Mouse (Mus musculus): ENCODE measurements at regions not wholly inside any gene's neighbourhood (a gene's known extent, or its start where the extent isn't known, plus 50 kb on each side); places are given as distances from the start of the nearest gene placed in this dataset.

DNA sequence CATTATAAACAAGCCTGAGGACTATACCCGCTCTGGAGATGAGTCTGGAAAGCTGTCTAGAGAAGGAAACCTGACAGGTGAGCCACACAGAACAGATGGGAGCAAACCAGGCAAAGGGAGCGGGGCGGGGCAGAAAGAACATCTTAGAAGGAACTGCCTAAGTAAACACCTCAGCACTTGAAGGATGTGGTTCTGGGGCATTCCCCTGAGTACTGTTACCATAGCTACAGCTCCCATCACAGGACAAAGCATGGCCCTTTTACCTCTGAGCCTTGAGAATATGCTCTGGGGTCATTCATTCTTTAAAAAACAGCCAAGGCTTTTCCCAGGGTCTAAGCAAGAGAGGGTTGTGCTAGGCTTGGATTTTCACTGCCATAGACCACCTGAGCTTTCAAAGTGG, 127.6 kb downstream of the Rpap3 start:
- no peak for DNase-seq (ENCODE audit: extremely low spot score, low spot score)

DNA sequence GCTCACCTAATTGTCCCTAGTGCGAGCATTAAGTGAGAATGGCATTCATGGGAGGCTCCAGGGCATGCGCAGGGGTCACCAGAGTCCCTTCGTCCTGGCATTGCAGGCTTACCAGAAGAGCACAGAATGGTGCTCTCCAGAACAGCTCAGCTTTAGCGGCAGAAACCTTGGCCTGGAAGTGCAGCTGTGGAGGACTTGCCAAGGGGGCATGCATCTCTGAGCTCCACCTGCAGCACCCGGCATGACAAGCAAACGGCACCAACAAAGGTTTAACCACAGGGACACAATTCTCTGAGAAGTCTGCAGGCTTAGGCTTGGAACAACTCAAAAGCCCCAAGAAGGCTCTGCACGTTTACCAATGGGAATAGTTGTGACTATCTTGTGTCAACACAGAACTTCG, 128.4 kb downstream of the Rpap3 start:
- DNase-seq (ENCODE audit: extremely low spot score, low spot score) = no peak

DNA sequence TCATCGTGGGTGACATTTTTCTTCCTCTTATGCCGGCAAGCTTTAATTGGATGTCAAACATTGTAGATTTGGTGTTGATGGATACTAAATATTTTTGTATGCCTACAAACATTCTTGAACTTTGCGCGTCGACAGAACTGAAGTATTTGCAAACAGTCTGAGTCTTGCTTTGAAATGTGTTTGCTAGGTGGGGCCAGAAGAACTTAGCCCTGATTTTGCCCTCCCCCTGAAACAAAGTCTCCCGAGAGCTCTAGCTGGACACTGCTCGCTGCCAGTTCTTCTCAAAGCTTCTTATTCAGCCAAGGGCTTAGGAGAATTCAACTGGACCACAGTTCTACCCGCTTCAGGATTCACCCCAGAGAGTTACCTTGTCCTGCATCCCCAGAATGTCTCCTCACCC, 133.0 kb downstream of the Rpap3 start:
- no peak for DNase-seq (ENCODE audit: extremely low spot score, low spot score)

DNA sequence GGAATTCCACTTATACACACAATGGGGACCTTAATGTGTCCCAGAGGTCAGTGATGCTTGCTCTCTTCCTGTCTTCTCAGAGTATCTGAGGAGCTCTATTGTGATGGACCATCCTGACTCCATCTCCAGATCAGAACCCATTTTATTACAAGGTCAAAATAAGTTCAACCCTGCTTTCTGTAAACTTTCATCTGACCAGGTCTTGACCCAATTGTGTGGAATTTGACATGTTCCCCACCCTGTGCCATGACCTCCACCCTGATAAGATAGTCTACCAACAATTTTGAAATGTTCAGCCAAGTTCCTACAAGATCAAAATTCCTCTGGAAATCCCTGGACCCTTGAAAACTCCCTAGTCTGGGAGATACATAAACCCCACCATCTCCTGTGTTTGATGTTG, 133.7 kb downstream of the Rpap3 start:
- DNase-seq (ENCODE audit: extremely low spot score, low spot score) = no peak

DNA sequence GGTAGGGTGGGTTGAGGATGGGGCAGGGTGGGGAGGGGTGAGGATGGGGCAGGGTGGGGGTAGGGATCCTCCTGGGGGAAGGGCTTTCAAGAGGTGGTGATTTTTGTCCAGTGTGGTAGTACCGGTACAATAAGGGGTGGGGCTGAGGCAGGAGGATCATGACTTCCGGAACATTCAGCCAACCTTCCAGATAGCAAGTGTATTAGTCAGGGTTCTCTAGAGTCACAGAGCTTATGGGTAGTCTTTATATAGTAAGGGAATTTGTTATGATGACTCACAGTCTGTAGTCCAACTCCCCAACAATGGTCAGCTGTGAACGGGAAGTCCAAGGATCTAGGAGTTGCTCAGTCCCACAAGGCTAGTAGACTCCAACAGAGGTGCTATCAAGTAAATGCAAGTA, 145.5 kb downstream of the Rpap3 start:
- no peak for DNase-seq (ENCODE audit: extremely low spot score, low spot score)

DNA sequence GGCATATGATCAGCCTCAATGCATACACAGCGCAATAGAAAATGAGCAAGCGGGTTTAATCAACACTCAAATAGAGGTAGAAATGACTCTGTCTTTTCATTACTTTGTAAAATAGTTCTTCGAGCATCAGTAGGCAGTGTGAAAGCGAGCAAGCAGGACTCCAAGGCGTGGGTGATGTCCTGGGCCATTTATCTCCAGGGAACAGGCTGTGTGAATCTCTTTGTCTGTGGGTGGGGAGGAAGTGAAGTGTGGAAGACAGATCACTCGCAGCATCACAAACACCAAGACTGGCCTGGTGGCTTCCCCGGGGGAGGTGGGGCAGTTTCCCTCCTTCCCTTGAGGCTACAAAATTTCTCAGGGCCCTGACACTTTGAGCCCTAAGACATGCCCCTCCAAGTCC, 146.9 kb downstream of the Rpap3 start:
- no peak for DNase-seq (ENCODE audit: extremely low spot score, low spot score)

DNA sequence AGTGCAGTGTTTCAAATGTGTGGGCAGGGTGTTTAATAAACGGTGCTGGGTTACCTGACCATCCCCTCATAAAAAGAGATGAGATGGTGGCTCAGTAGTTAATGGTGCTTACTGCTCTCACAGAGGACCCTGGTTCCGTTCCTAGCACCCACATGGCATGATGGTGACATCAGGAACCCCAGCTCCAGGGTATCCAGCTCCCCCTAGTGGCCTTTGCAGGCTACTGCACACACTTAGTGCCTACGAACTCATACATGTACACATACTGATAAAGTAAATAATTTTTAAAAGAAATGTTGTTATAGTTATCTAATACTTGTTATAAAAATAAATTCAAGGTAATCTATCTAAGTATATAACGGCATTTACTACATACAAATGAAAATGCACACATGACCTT, 157.3 kb downstream of the Rpap3 start:
- DNase-seq (ENCODE audit: extremely low spot score, low spot score) = no peak

DNA sequence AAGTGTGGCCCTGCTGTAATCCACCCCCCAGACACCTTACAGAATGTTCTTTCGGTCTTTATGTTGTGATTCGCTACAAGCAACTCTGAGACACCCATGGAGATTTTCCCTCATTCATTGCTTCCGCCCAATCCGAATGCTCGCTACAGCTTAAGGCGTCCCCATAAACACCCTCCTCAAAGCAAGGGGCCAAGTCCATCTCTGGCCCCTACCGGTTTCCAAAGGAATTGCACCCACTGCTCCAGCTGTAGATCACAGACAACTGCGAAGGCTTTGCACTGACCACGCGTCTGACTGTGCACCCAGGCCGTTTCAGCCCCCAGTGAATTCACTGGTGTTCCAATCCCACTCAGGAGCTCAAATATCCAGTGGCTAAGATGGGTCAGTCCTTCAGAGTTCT, 160.6 kb downstream of the Rpap3 start:
- no peak for DNase-seq (ENCODE audit: extremely low spot score, low spot score)

DNA sequence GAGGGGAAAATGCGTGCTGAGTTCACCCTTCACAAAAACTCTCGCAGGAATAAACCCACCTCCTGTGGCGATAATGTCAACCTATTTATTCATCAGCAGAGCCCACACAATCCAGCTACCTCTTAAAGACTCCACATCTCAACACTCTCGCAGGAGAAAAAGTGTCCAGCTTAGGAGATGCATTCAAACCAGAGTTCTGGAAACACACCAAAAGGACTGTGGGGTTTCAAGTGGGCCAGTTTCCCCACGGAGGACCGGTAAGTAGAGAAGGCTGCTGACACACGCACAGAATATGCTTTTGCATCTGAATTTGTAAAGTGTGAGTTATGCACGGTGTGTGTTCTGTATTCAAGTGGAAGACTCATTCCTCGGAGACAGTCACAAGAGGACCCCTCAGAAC, 164.0 kb downstream of the Rpap3 start:
- no peak for DNase-seq (ENCODE audit: extremely low spot score, low spot score)

DNA sequence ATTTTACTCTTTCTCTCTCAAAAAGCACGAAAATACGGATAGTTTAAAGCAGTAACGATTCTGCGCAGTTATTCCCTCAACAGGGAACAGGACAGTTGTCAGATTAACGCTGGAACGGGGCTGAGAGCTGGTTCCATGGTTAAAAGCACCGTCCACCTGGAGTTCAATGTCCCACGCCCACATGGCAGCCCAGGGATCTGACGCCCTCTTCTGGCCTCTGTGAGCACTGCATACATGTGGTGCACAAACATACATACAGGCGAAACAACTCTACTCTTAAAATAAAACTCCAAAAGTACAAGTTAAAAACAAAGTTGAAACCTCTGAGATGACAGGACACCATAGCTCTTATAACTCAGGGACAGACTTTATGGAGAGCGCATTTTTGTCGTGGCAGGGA, 169.5 kb downstream of the Rpap3 start:
- no peak for DNase-seq (ENCODE audit: extremely low spot score, low spot score)

DNA sequence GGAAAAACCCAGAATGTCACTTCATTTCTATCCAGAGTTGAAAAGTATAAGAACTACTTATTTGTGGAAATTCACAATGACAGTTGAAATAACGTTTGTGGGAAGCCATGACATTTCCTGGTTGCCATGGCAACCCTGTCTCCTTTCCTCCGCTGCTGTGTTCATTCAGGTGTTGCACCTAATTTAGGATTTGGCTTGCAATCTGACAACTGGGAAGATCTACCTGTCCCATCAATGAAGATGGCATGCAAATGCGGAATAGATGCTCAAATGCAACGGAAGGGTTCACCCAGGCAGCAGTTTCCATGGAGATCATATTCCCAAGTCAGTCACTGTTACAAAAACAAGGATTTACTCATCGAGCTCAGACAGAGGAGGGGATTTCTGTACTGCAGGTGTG, 170.7 kb downstream of the Rpap3 start:
- no peak for DNase-seq (ENCODE audit: extremely low spot score, low spot score)

DNA sequence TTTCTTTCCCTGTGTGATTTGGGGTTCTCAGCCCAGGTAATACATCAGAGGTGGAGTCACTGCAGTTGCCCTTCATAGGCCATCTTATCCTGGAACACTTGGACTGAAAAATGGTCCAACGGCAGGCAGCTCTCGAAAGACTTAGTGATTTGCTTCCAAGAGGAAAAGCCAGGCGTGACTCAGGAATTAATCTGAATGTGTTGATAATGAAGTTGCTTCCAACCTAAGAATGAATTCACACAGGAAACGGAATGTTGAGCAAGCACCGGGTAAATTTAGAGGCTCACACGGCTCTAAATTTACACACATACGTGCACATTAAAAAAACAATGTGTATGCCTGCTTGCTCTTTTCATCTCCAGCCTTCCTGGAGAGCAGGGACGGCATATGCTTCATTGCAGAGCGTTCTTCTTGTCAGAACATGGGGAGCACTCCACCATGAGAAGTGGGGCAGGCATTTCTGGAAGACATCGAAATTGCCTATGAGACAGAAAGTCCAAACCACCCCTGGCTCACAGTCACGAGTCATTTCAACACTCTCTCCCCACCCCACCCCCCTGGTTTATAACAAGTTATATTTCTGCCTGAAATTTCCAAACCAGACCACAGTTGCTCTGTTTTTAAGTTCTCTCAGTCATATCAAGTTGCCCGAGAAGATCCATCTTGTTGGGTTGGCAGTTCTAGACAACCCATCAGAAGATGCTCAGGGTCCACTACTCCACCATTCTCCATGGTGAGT, 171.9 kb downstream of the Rpap3 start:
- no peak for DNase-seq (ENCODE audit: extremely low spot score, low spot score)

DNA sequence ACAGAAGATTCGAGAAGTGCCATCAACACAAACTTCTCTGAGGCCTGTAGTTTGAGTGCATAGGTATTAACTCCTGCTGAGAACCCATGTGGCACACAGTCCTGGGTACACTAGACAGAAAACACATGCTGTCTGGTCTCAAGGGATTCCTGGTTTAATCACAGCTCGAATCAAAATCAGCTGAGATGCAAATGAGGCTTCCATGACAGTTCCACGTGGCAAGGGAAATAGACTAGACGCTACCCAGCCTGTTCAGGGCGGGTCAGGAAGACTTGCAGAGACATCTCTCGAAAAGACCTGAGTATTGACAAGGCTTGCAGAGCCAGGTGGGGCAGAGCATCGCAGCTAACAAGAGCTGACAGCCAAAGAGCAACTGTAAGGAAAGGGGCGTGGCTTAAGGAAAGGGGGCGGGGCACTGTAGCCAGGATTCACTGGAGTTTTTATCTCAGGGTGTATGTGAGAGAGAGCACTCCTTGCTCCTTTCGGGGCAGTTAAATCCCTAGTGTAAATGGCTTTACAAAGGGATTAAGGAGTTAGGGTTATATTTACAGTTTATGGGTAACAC, 173.2 kb downstream of the Rpap3 start:
- no peak for DNase-seq (ENCODE audit: extremely low spot score, low spot score)

DNA sequence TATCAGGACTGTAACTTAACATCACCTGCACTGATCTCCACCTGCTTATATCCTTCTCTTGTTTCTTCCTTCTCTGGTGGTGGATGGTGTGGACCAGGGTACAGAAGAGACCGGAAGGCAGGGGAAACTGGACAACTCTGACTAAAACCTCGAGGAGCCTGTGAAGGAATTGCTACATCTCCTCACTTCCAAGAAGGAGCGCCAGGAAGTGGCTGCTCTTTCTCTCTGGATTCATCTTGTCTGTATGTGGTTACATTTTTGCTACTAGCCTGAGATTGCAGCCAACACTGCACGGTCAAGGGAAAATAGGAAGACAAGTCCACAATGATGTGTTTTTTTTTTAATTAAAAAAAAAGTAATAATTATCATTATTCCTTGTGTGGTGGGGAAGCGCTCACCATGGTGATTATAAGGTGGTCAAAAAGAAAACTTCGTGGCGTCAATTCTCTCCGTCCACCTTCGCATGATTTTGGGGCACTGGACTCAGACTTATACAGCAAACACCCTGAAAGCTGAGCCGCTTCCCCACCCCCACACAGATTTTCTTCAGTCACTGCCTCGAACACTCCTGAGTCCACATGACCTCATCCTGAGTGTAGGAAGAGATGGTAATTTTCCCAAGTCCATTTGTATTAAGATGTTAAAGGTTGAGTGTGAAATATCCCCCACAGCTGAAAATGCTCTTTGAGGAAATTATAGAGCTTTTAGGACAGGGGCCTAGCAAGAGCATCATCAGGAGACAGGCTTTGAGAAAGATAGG, 177.2 kb downstream of the Rpap3 start:
- no peak for DNase-seq (ENCODE audit: extremely low spot score, low spot score)

DNA sequence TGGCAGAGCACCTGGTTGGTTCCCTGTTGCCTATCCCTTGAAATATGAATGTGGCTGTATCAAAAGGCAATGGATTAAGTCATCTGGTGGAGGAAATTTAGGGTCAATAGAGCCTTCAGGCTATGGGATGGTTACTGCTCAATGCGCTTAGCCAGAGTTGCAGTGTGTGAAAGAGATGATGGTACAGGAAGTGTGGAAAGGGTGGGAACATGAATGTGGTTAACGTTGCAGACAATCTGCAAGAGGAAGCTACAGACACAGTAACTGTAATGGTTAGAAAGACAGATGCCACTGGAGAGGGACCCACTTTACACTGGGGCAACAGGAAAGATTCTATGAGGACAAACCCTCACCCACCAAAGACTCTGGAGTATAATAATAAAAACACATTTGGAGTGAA, 185.2 kb downstream of the Rpap3 start:
- DNase-seq (ENCODE audit: extremely low spot score, low spot score) = no peak

DNA sequence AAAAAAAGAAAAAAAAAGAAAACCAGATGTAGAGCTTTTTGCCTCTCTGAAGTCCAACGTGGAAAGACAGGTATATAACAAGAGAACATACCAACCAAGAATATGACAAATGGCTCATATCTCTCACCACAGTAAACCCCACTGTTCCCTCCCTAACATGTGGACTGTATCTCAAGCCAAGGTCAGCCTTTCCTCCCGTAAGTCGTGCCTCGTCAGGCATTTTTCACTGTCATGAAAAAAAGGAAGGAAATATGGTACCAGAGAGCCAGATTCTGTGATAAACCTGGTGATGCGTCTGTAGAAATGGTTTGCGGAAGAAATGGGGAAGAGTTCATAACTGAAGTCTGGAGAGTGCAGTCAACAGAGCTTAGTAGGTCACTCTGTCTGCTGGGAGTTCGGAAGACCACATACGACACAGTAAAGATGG, 185.7 kb downstream of the Rpap3 start:
- no peak for DNase-seq (ENCODE audit: extremely low spot score, low spot score)

DNA sequence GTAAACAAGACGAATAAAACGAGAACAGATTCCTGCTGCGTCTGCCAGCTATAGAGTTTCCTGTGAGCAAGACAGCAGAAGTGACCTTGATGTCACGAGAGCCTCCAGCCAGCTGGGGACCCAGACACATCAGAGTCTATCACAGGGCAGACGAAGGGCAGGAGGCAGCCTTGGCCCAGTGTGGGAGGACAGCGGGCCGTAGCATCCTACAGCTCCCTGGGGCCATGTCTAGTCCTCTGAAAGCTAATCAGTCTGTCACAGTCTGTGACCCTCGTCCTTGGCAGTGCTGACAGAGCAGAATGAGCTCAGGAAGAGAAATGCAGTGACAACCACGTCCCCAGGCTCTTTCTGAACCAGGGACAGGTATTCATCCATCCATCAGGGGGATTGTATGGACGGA, 187.7 kb downstream of the Rpap3 start:
- no peak for DNase-seq (ENCODE audit: extremely low spot score, low spot score)

DNA sequence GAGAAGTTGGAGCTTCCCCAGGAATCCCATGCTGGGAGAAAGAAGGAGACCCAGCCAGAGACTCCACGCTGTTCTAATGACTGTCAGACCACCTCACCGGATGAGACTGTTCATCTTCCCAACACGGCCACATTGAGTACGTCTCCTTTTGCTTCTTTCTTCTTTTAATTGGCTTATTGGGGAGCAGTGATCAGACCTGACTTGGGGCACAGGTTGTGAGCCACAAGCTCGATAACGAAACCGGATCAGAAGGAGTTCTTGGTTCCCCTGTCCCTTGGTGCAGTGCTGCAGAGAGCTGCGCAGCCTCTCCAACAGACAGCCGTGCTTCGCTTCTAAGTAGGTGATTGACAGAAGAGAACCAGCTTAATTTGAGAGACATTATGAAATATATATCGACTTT, 188.4 kb downstream of the Rpap3 start:
- no peak for DNase-seq (ENCODE audit: extremely low spot score, low spot score)

DNA sequence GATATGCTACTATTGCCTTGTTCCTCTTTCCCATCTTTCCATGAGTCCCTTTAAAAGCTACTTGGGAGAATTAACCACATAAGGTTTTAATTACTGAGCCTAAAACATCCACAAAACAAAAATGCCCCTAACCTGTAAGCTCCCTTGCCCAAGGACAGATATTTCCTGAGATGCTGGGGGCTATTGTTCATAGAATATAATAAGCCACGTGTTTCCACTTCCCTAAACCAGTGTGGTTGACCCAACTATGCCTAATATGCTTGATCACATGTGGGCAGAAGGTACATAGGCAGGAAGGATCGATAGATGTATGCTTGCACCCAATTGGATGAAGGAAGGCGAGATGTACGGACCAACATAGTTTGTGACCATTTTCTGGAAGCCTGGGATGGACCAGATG, 189.9 kb downstream of the Rpap3 start:
- DNase-seq (ENCODE audit: extremely low spot score, low spot score) = no peak

DNA sequence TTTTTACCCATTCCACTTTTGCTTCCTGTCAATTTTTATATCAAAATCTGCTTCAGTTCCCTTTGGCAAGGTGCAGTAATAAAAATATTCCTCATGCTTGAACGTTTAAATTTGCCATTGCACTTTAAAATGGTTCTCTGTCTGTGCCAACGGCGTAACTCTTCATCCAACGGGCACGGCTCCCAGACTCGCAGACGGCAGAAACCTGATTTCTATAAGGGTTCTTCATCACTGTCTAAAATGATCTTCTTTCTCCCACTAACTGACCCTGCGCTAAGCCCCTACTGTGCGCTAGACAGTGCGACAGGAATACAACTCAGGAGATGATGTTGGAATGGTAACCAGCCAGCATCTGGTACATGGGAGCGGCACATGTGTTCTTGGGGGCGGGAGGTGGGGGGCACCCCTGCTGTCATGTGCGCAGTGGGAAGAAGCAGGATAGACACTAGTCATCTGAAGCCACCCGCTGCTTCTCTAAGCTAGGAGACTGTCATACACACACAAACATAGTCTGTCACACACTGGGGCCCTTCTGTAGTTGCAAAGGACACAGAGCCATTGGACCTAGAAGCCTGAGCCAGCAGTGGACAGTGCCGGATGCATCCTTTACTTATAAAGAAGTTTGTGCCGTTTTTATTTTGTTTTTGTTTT, 197.8 kb downstream of the Rpap3 start:
- DNase-seq (ENCODE audit: extremely low spot score, low spot score) = no peak

DNA sequence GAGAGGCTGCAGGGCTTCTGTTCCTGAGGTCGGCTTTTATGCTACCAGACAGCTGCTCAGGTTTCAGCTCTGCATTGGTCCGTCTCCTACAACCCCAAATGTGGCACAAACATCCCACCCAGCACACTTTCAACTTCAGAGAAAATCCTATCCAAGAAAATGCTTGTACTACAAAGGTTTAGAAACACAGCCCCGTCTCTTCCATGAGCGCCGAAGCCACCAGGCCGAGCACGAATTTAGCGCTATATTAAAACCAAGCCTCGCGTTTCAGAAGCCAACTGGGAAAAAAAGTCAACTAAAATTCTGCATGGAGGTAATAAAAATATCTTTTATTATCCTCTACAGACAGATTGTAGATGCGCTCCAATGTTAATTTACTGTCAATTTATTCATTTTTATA, 198.4 kb downstream of the Rpap3 start:
- no peak for DNase-seq (ENCODE audit: extremely low spot score, low spot score)

DNA sequence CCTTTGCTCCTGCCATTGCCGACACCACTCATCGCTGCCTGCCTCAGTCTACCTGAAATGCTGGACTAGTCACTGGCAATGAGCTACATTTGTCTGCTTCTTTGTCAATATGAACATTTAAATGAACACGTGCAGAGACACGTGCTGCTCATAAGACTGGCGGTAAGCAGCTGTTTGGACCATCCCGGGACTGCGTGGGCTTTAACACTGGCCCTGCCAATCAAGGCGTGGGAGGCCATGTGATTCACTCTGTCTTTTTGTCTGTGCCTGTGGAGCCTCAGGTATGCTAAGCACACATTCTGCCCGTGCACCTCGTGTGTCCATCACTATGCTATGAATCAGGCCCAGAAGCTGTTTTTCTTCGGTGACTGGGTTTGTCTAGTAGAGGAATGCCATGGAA, 199.9 kb downstream of the Rpap3 start:
- no peak for DNase-seq (ENCODE audit: extremely low spot score, low spot score)
